Mouse (Mus musculus): ENCODE results near the gene Tsc22d3. TPM values are rescaled to one million over a fixed set of nuclear protein-coding genes. Genes with fewer than 3 reads are reported as not detected.
"Not testable (repeated sequence)": the region's sequence is repeated elsewhere in the genome, so short reads cannot be mapped to it uniquely, and the experiment has no call there.

Gene Tsc22d3
- polyA plus RNA-seq, 1 experiment from 2014 or later, result 71.2 TPM

GRCm38 (mm10) chrX:140498431-140498830 lies 102.0 kb downstream of the Tsc22d3 start:
- H3K4me3 ChIP-seq (ENCODE audit: low read length); H3K9ac ChIP-seq (ENCODE audit: low read depth, low read length); H3K27me3 ChIP-seq (replicated peaks; ENCODE audit: control insufficient read depth, insufficient read depth, low read length); H3K4me2 ChIP-seq (ENCODE audit: low read depth, low read length); H3K4me1 ChIP-seq (ENCODE audit: control insufficient read depth, insufficient read depth, low read length); H3K9me3 ChIP-seq (ENCODE audit: control insufficient read depth, low read length); ATAC-seq; H3K36me3 ChIP-seq (ENCODE audit: control insufficient read depth, insufficient read depth, low read length); H3K27ac ChIP-seq (ENCODE audit: low read length): not testable (repeated sequence)
- WGBS, result 47% methylated on average over 4 of the region's 4 CpGs

GRCm38 (mm10) chrX:140494170-140494569 lies 106.3 kb downstream of the Tsc22d3 start:
- Histone ChIP-seq H3K27ac (ENCODE audit: low read length) (no peak overlapping the region), H3K9me3 (ENCODE audit: control insufficient read depth, low read length) (no peaks in the 10 kb centered on the region), H3K4me2 (ENCODE audit: low read depth, low read length) (no peak overlapping the region), H3K4me3 (ENCODE audit: low read length) (no peak overlapping the region), H3K36me3 (ENCODE audit: control insufficient read depth, insufficient read depth, low read length) (no peaks in the 10 kb centered on the region), H3K9ac (ENCODE audit: low read depth, low read length) (no peak overlapping the region), H3K4me1 (ENCODE audit: control insufficient read depth, insufficient read depth, low read length) (no peaks in the 10 kb centered on the region), H3K27me3 (replicated peaks; ENCODE audit: control insufficient read depth, insufficient read depth, low read length) (peaks cover 5% of the 10 kb centered on the region; the same call in 1 of the 2 replicates)
- 82% methylated on average over 6 of the region's 6 CpGs for WGBS
- ATAC-seq, result no peak

- WGBS, result 56% methylated on average over 7 of the region's 7 CpGs
- ATAC-seq, result no peak
- Histone ChIP-seq H3K4me3 (ENCODE audit: low read length) (no peak overlapping the region), H3K4me2 (ENCODE audit: low read depth, low read length) (no peak overlapping the region), H3K4me1 (ENCODE audit: control insufficient read depth, insufficient read depth, low read length) (no peaks in the 10 kb centered on the region), H3K27me3 (replicated peaks; ENCODE audit: control insufficient read depth, insufficient read depth, low read length) (peaks cover 5% of the 10 kb centered on the region; the same call in 1 of the 2 replicates), H3K9me3 (ENCODE audit: control insufficient read depth, low read length) (no peaks in the 10 kb centered on the region), H3K27ac (ENCODE audit: low read length) (no peak overlapping the region), H3K9ac (ENCODE audit: low read depth, low read length) (no peak overlapping the region), H3K36me3 (ENCODE audit: control insufficient read depth, insufficient read depth, low read length) (no peaks in the 10 kb centered on the region)
These were observed 106.9 kb downstream of the Tsc22d3 start for GRCm38 (mm10) chrX:140493527-140494029.

- no peak for ATAC-seq
- Histone ChIP-seq H3K4me3 (ENCODE audit: low read length) (no peak overlapping the region), H3K27me3 (replicated peaks; ENCODE audit: control insufficient read depth, insufficient read depth, low read length) (peaks cover 4% of the 10 kb centered on the region; the same call in 1 of the 2 replicates), H3K4me1 (ENCODE audit: control insufficient read depth, insufficient read depth, low read length) (no peaks in the 10 kb centered on the region), H3K9ac (ENCODE audit: low read depth, low read length) (no peak overlapping the region), H3K4me2 (ENCODE audit: low read depth, low read length) (no peak overlapping the region), H3K36me3 (ENCODE audit: control insufficient read depth, insufficient read depth, low read length) (no peaks in the 10 kb centered on the region), H3K27ac (ENCODE audit: low read length) (no peak overlapping the region), H3K9me3 (ENCODE audit: control insufficient read depth, low read length) (no peaks in the 10 kb centered on the region)
- WGBS, result 60% methylated on average over 10 of the region's 10 CpGs
These were observed 108.4 kb downstream of the Tsc22d3 start for GRCm38 (mm10) chrX:140491884-140492571.

GRCm38 (mm10) chrX:140490203-140490602 lies 110.3 kb downstream of the Tsc22d3 start:
- H3K4me2 ChIP-seq (ENCODE audit: low read depth, low read length), result no peak overlapping the region
- ATAC-seq, result no peak
- H3K9ac ChIP-seq (ENCODE audit: low read depth, low read length), result no peak overlapping the region
- peaks cover 3% of the 10 kb centered on the region; the same call in 1 of the 2 replicates for H3K27me3 ChIP-seq (replicated peaks; ENCODE audit: control insufficient read depth, insufficient read depth, low read length)
- WGBS, result 90% methylated on average over 3 of the region's 3 CpGs
- no peak overlapping the region for H3K4me3 ChIP-seq (ENCODE audit: low read length)
- H3K4me1 ChIP-seq (ENCODE audit: control insufficient read depth, insufficient read depth, low read length), result no peaks in the 10 kb centered on the region
- no peaks in the 10 kb centered on the region for H3K36me3 ChIP-seq (ENCODE audit: control insufficient read depth, insufficient read depth, low read length)
- H3K27ac ChIP-seq (ENCODE audit: low read length), result no peak overlapping the region
- no peaks in the 10 kb centered on the region for H3K9me3 ChIP-seq (ENCODE audit: control insufficient read depth, low read length)

Other genes with a start within 250 kb of the Tsc22d3 start
- gene Prps1, start 144.0 kb downstream of the Tsc22d3 start, polyA plus RNA-seq (2015; fragmentation: Nextera tagmentation; extraction: Ambion mirVana), result 17.3 and 19.7 TPM in 2 replicates
- 1.6 and 1.8 TPM in 2 replicates for gene Mid2, start 63.9 kb upstream of the Tsc22d3 start, polyA plus RNA-seq (2015; fragmentation: Nextera tagmentation; extraction: Ambion mirVana)
- gene Tex13b, start 212.8 kb upstream of the Tsc22d3 start, polyA plus RNA-seq (2015; fragmentation: Nextera tagmentation; extraction: Ambion mirVana), result not detected in 2 replicates

Measured in intestine, embryonic 16.5 days (tissue).